Mouse (Mus musculus) adipose tissue, adult 10 weeks (tissue): ENCODE data around the gene Zfp599. TPM values are rescaled to one million over a fixed set of nuclear protein-coding genes. Genes with fewer than 3 reads are reported as not detected.

Source experiments
- polyA plus RNA-seq: library from polyadenylated mRNA; stranded (reverse); fragments of 350-450 nt; fragmentation: Illumina TruSeq; extraction: RNeasy Lipid Tissue Mini Kit (QIAGEN cat#74804); gene quantifications from one replicate; pipeline ENCODE4 v1.2.3, GENCODE M21; 2014; ENCODE audit warnings: low read depth, low replicate concordance

Gene Zfp599
- 0.55 TPM for polyA plus RNA-seq

GRCm38 (mm10) chr9:22259184-22260091, at the start of gene Zfp599:
Gene Zfp599 (minus strand): TSS chr9:22259895.

GRCm38 (mm10) chr9:22307156-22307919, 47.6 kb upstream of the Zfp599 start, which contains the start of gene Zfp810:
Gene Zfp810 (minus strand): TSS chr9:22307648.

GRCm38 (mm10) chr9:22225581-22226388, 33.9 kb downstream of the Zfp599 start, which contains the start of gene Zfp809:
Gene Zfp809 (plus strand): TSS chr9:22225714.

Other genes with a start within 250 kb of the Zfp599 start
- 0.05 TPM for gene Elavl3, start 207.9 kb downstream of the Zfp599 start, polyA plus RNA-seq
- not detected for gene Gm49318, start 188.6 kb downstream of the Zfp599 start, polyA plus RNA-seq
- gene Zfp653, start 188.5 kb downstream of the Zfp599 start, polyA plus RNA-seq = 7.2 TPM
- gene Ecsit, start 174.5 kb downstream of the Zfp599 start, polyA plus RNA-seq = 26.5 TPM
- 56.7 TPM for gene Cnn1, start 160.7 kb downstream of the Zfp599 start, polyA plus RNA-seq
- gene Elof1, start 142.7 kb downstream of the Zfp599 start, polyA plus RNA-seq = 111 TPM
- gene Acp5, start 124.2 kb downstream of the Zfp599 start, polyA plus RNA-seq = 206 TPM
- gene Pigyl, start 103.0 kb downstream of the Zfp599 start, polyA plus RNA-seq = 59.1 TPM
- 3.3 TPM for gene Zfp872, start 71.8 kb downstream of the Zfp599 start, polyA plus RNA-seq
- gene Zfp809, start 34.2 kb downstream of the Zfp599 start, polyA plus RNA-seq = 40.6 TPM
- gene Zfp810, start 47.8 kb upstream of the Zfp599 start, polyA plus RNA-seq = 13.2 TPM
- gene Anln, start 129.3 kb upstream of the Zfp599 start, polyA plus RNA-seq = 8.1 TPM
- gene 9530077C05Rik, start 151.6 kb upstream of the Zfp599 start, polyA plus RNA-seq = 5.6 TPM
- not detected for gene Gm17545, start 194.4 kb upstream of the Zfp599 start, polyA plus RNA-seq
- gene Rp9, start 209.8 kb upstream of the Zfp599 start, polyA plus RNA-seq = 44.5 TPM
- gene Bbs9, start 215.8 kb upstream of the Zfp599 start, polyA plus RNA-seq = 10.1 TPM